Mouse (Mus musculus) megakaryocyte, embryonic 14.5 days (primary cell): ENCODE data around the gene Fdx1l.

Source experiments
- FLI1 ChIP-seq: IDR thresholded peaks from 2 replicates; pipeline ENCODE4 v1.6.1; 2012; ENCODE audit warnings: low read length, inconsistent platforms, mixed read lengths
- GATA1 ChIP-seq: IDR thresholded peaks from 3 replicates; pipeline ENCODE4 v1.6.1; 2012; ENCODE audit warnings: mixed read lengths, low read length, inconsistent platforms, borderline replicate concordance

DNA sequence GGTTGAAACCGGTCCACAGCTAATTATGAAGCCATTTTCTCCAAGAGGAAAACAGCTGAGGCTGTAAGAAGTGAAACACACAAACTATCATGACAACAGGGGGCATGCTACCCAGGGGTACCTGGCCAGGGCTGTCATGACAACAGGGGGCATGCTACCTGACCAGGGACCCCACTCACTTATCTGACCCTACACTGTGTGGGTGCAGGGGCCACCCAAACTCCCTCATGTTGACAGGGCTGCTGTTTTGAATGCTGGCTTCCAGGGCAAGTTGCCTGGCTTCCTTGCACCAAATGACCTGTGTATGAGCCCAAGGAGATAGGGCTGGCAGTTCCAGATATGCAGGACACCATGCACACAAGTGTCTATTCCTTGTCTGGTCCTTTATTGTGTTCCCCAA lies 17.1 kb upstream of the Fdx1l start:
- no peak for TF ChIP-seq GATA1
- no peak for TF ChIP-seq FLI1
